Mouse (Mus musculus): ENCODE data around the gene Pank1. TPM values are rescaled to one million over a fixed set of nuclear protein-coding genes. Genes with fewer than 3 reads are reported as not detected.

The Pank1 gene
- polyA plus RNA-seq, 1 experiment from 2014 or later, result 8.7 TPM

DNA sequence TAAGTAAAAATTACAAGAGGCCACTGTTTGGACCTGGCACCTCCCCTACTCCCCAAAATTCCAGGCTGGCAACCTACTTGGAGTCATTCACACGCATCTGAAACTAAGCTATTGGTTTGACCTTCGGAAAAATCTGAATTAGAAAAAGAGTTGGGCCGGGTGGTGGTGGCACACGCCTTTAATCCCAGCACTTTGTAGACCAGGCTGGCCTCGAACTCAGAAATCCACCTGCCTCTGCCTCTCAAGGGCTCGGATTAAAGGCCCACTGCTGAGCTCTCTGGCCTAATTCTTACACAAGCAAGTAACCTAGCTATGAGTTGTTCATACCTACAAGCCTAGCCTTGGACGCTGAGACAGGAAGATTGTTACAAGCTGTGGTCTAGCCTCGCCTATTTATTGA lies 33.9 kb downstream of the Pank1 start:
- DNase-seq (ENCODE audit: low spot score), result no peak
- 71% methylated on average over 8 of the region's 8 CpGs for WGBS
- H3K9ac ChIP-seq (ENCODE audit: low read depth, low read length), result no peak overlapping the region
- H3K27ac ChIP-seq (ENCODE audit: low read depth, low read length), result peak overlapping the region; percentile 66
- no peaks in the 10 kb centered on the region for H3K27me3 ChIP-seq (replicated peaks; ENCODE audit: control insufficient read depth, insufficient read depth, low read length)
- no peaks in the 10 kb centered on the region for H3K9me3 ChIP-seq (ENCODE audit: control insufficient read depth, low read length)
- H3K4me1 ChIP-seq (replicated peaks; ENCODE audit: control insufficient read depth, insufficient read depth, low read length), result peaks cover 58% of the 10 kb centered on the region
- H3K4me2 ChIP-seq, result peak overlapping the region; percentile 53; the same call in 1 of the 2 replicates
- H3K36me3 ChIP-seq (ENCODE audit: control insufficient read depth, insufficient read depth, low read length), result 0 out of 2 replicates have a peak, but pooled peaks cover under 1% of the 10 kb centered on the region
- H3K4me3 ChIP-seq (ENCODE audit: low read depth, low read length), result no peak overlapping the region
- ATAC-seq (replicated peaks; ENCODE audit: low FRiP score), result no peak

DNA sequence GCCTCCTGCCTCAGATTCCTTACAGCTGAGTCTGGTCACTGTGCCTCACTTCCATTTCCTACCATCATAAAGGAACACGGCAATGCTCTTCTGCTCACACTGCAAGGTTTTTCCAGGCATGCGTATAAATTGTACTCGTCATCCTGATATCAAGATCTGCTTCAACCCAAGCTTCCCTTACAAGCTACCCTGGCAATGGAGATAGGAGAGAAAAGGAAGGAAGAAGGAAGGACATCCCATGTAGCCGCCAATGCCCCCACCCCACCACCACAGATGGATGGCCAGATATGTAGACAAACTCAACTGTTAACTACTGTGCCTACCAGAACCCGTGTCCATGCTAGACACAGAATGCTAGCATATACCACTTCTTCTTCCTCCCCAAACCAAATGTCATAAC lies 34.5 kb downstream of the Pank1 start:
- 41% methylated on average over 5 of the region's 5 CpGs for WGBS

DNA sequence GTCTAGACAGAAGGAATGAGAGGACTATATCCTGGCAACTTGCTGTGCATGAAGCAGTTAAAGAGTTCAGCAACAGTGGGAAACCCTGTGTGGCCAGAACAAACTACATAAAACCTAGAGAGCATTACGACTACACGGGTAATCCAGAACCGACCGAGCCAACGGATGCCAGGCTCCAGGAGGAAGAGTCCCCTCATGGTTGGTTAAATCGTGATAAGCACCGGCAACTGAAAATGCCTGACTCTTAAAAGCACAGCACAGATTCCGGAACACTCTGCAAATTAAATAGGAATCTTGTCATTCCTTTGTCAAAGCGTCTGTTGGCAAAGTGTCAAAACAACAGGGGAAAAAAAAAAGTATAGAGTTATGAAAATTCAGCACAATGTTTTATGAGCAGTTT lies 35.2 kb downstream of the Pank1 start:
- no peak overlapping the region for H3K9ac ChIP-seq (ENCODE audit: low read depth, low read length)
- peaks cover 58% of the 10 kb centered on the region for H3K4me1 ChIP-seq (replicated peaks; ENCODE audit: control insufficient read depth, insufficient read depth, low read length)
- 41% methylated on average over 9 of the region's 9 CpGs for WGBS
- DNase-seq (ENCODE audit: low spot score), result no peak
- no peaks in the 10 kb centered on the region for H3K27me3 ChIP-seq (replicated peaks; ENCODE audit: control insufficient read depth, insufficient read depth, low read length)
- H3K27ac ChIP-seq (ENCODE audit: low read depth, low read length), result 0 out of 2 replicates have a peak overlapping the region, but pooled peaks have one; percentile 21
- H3K4me2 ChIP-seq, result peak overlapping the region; percentile 53
- H3K9me3 ChIP-seq (ENCODE audit: control insufficient read depth, low read length), result no peaks in the 10 kb centered on the region
- H3K36me3 ChIP-seq (ENCODE audit: control insufficient read depth, insufficient read depth, low read length), result 0 out of 2 replicates have a peak, but pooled peaks cover 3% of the 10 kb centered on the region
- no peak overlapping the region for H3K4me3 ChIP-seq (ENCODE audit: low read depth, low read length)
- no peak for ATAC-seq (replicated peaks; ENCODE audit: low FRiP score)

More for the DNA sequence above, 34.5 kb downstream of the Pank1 start:
- DNase-seq (ENCODE audit: low spot score) (peak; percentile 44), ATAC-seq (replicated peaks; ENCODE audit: low FRiP score) (peak; percentile 70)
- peak overlapping the region; percentile 53 for H3K4me2 ChIP-seq
- no peak overlapping the region for H3K9ac ChIP-seq (ENCODE audit: low read depth, low read length)
- peaks cover 58% of the 10 kb centered on the region for H3K4me1 ChIP-seq (replicated peaks; ENCODE audit: control insufficient read depth, insufficient read depth, low read length)
- no peaks in the 10 kb centered on the region for H3K9me3 ChIP-seq (ENCODE audit: control insufficient read depth, low read length)
- H3K27me3 ChIP-seq (replicated peaks; ENCODE audit: control insufficient read depth, insufficient read depth, low read length), result no peaks in the 10 kb centered on the region
- no peak overlapping the region; the same call in 1 of the 2 replicates for H3K4me3 ChIP-seq (ENCODE audit: low read depth, low read length)
- peak overlapping the region; percentile 66 for H3K27ac ChIP-seq (ENCODE audit: low read depth, low read length)
- 0 out of 2 replicates have a peak, but pooled peaks cover 3% of the 10 kb centered on the region for H3K36me3 ChIP-seq (ENCODE audit: control insufficient read depth, insufficient read depth, low read length)

DNA sequence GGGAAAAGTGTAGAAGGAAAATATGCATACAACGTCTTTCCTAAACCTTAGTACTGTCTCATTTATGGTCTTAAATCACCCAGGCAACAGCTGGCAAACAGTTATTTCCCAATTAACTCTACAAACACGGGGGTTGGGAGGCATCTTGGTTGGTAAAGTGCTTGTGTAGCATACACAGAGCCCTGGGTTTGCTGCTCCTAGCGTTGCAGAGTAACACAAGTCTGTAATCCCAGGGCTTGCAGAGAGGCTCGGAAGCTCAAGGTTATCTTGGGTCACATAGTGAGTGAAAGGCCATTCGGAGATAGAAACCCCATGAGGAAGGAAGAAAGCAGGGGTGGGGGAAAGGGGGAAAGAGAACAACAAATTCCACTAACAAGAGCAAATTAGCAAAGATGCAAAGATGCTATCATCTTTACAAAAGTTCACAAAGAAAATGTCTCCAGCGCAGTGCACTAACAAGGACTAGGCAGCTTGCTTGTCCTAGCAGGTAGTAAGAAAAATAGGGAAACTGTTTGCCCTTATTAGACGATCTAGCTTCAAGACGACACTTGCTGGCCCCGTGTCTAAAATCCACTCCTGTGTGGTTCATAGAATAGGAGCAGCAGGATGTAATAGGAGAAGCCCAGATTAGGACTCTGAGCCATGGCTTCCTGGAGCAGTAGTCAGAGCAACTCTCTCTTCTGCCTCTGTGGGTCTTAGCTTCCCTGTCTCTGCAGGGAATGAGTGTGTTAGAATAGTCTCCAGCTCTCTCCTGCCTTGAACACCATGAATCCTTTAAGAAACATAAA lies 37.3 kb downstream of the Pank1 start:
- no peak overlapping the region for H3K4me3 ChIP-seq (ENCODE audit: low read depth, low read length)
- H3K27ac ChIP-seq (ENCODE audit: low read depth, low read length), result no peak overlapping the region
- 0 out of 2 replicates have a peak overlapping the region, but pooled peaks have one; percentile 6 for H3K4me2 ChIP-seq
- WGBS, result 21% methylated on average over 9 of the region's 9 CpGs
- H3K9me3 ChIP-seq (ENCODE audit: control insufficient read depth, low read length), result no peaks in the 10 kb centered on the region
- ATAC-seq (replicated peaks; ENCODE audit: low FRiP score) (no peak), DNase-seq (ENCODE audit: low spot score) (no peak)
- peaks cover 51% of the 10 kb centered on the region for H3K4me1 ChIP-seq (replicated peaks; ENCODE audit: control insufficient read depth, insufficient read depth, low read length)
- H3K27me3 ChIP-seq (replicated peaks; ENCODE audit: control insufficient read depth, insufficient read depth, low read length), result no peaks in the 10 kb centered on the region
- H3K36me3 ChIP-seq (ENCODE audit: control insufficient read depth, insufficient read depth, low read length), result 0 out of 2 replicates have a peak, but pooled peaks cover 3% of the 10 kb centered on the region
- H3K9ac ChIP-seq (ENCODE audit: low read depth, low read length), result no peak overlapping the region

DNA sequence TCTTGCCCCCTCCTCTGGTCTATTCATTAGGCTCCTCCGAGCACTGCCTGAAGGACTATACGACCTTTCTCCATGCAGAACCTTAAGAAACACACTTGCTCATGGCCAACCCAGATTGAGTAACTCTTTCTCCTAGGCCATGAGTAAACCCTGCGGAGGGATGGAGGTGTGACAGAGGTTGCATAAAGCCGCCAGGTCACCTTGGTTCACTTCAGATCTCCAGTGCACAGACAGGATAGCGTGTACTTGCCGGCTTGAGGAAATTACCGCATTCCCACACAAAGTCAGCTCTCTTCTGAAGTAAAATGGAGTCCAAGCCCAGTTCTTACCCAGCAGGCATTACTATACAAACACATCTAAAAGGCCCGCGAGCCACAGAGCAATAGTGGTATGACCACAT lies 40.6 kb downstream of the Pank1 start:
- 86% methylated on average over 9 of the region's 9 CpGs for WGBS
- H3K27me3 ChIP-seq (replicated peaks; ENCODE audit: control insufficient read depth, insufficient read depth, low read length), result no peaks in the 10 kb centered on the region
- H3K4me3 ChIP-seq (ENCODE audit: low read depth, low read length), result no peak overlapping the region
- ATAC-seq (replicated peaks; ENCODE audit: low FRiP score), result no peak
- no peak for DNase-seq (ENCODE audit: low spot score)
- no peak overlapping the region for H3K9ac ChIP-seq (ENCODE audit: low read depth, low read length)
- no peak overlapping the region for H3K27ac ChIP-seq (ENCODE audit: low read depth, low read length)
- 0 out of 2 replicates have a peak, but pooled peaks cover 3% of the 10 kb centered on the region for H3K36me3 ChIP-seq (ENCODE audit: control insufficient read depth, insufficient read depth, low read length)
- peaks cover 20% of the 10 kb centered on the region for H3K4me1 ChIP-seq (replicated peaks; ENCODE audit: control insufficient read depth, insufficient read depth, low read length)
- no peak overlapping the region for H3K4me2 ChIP-seq
- H3K9me3 ChIP-seq (ENCODE audit: control insufficient read depth, low read length), result no peaks in the 10 kb centered on the region

DNA sequence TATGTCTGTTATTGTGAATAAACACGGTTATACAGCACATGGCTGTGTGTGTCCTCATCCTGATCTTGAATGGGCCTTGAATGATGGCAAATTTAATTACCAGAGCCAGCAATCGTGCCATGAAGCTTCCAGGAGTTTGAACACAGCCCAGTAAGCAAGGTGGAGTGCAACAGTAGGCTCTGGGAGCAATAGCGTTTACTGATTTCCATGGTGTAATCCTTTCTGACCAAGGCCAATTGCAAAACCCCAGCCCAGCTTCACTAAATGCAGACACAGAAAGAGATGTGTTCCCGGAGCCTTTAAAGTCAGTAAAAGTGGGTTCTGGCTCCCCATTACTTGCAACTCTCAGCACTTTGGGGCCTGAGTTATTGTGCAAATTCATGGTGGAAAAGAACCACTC lies 47.6 kb downstream of the Pank1 start:
- no peaks in the 10 kb centered on the region; the same call in 1 of the 2 replicates for H3K4me1 ChIP-seq (replicated peaks; ENCODE audit: control insufficient read depth, insufficient read depth, low read length)
- H3K27ac ChIP-seq (ENCODE audit: low read depth, low read length), result no peak overlapping the region
- H3K36me3 ChIP-seq (ENCODE audit: control insufficient read depth, insufficient read depth, low read length), result no peaks in the 10 kb centered on the region
- no peak overlapping the region for H3K4me2 ChIP-seq
- no peak overlapping the region for H3K4me3 ChIP-seq (ENCODE audit: low read depth, low read length)
- H3K27me3 ChIP-seq (replicated peaks; ENCODE audit: control insufficient read depth, insufficient read depth, low read length), result no peaks in the 10 kb centered on the region
- no peak overlapping the region for H3K9ac ChIP-seq (ENCODE audit: low read depth, low read length)
- DNase-seq (ENCODE audit: low spot score), result no peak
- 86% methylated on average over 4 of the region's 4 CpGs for WGBS
- no peaks in the 10 kb centered on the region for H3K9me3 ChIP-seq (ENCODE audit: control insufficient read depth, low read length)
- ATAC-seq (replicated peaks; ENCODE audit: low FRiP score), result no peak

DNA sequence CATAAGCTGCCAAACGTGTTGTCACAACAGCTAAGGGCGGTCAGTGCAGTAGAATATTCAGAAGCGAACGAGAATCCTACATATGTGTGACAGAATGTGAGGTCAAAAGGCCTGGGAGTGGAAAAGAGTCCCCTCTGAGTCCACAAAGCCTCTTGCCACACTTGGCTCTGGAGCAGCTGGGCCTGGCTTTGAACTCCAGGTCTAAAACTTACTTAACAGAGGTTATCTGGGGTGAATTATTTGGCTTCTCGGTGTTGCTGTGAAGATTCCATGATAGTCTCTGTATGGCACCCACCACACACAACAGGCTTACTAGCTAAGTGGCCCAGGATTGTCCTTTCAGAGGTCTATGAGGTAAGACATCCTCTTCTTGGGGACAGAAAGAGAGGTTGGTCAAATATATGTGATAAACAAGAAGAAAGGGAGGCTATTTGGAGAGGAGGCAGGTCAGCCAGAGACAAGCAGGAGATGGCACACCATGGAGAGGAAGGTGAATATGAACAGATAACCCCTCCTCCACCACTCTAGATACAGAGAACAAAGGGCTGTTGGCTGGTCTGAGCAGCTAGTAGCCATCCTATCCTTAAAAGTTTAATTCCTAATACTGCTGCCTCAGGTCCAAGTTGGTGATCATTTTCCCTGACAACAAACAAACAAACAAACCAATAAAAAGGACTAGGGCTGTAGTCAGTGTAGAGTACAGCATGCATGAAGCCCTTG lies 51.2 kb downstream of the Pank1 start:
- Histone ChIP-seq H3K27me3 (replicated peaks; ENCODE audit: control insufficient read depth, insufficient read depth, low read length) (no peaks in the 10 kb centered on the region), H3K4me3 (ENCODE audit: low read depth, low read length) (no peak overlapping the region), H3K9me3 (ENCODE audit: control insufficient read depth, low read length) (no peaks in the 10 kb centered on the region), H3K27ac (ENCODE audit: low read depth, low read length) (no peak overlapping the region), H3K4me2 (no peak overlapping the region), H3K4me1 (replicated peaks; ENCODE audit: control insufficient read depth, insufficient read depth, low read length) (no peaks in the 10 kb centered on the region), H3K36me3 (ENCODE audit: control insufficient read depth, insufficient read depth, low read length) (no peaks in the 10 kb centered on the region), H3K9ac (ENCODE audit: low read depth, low read length) (no peak overlapping the region)
- DNase-seq (ENCODE audit: low spot score) (no peak), ATAC-seq (replicated peaks; ENCODE audit: low FRiP score) (no peak)
- 83% methylated on average over 5 of the region's 5 CpGs for WGBS

DNA sequence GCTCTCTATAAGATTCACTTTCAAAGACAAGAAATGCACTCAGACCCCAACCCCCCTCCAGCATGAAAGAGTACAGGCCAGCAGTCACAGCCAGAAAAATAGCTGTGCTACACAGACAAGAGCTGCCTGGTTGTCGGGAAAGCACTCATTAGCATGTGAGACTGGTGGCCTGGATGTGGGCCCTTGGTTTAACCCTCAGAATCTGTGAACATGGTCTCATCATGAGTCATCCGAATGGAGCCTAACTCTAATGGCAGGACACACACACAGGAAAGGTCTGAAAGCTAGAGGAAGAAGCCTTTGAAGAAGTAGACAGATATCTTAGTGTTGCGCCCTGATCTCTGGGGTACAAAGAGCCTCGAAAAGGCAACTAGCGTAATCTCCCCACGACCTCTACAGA lies 51.8 kb downstream of the Pank1 start:
- Histone ChIP-seq H3K27ac (ENCODE audit: low read depth, low read length) (no peak overlapping the region), H3K4me2 (no peak overlapping the region), H3K4me1 (replicated peaks; ENCODE audit: control insufficient read depth, insufficient read depth, low read length) (no peaks in the 10 kb centered on the region), H3K27me3 (replicated peaks; ENCODE audit: control insufficient read depth, insufficient read depth, low read length) (no peaks in the 10 kb centered on the region), H3K9ac (ENCODE audit: low read depth, low read length) (no peak overlapping the region), H3K9me3 (ENCODE audit: control insufficient read depth, low read length) (no peaks in the 10 kb centered on the region), H3K36me3 (ENCODE audit: control insufficient read depth, insufficient read depth, low read length) (no peaks in the 10 kb centered on the region), H3K4me3 (ENCODE audit: low read depth, low read length) (no peak overlapping the region)
- ATAC-seq (replicated peaks; ENCODE audit: low FRiP score) (no peak), DNase-seq (ENCODE audit: low spot score) (no peak)
- WGBS, result 83% methylated on average over 6 of the region's 6 CpGs

Data from liver, embryonic 11.5 days (tissue).